Mouse (Mus musculus): ENCODE results near the gene Arid3c. TPM values are rescaled to one million over a fixed set of nuclear protein-coding genes. Genes with fewer than 3 reads are reported as not detected.

Arid3c gene
- polyA plus RNA-seq, 1 experiment from 2014 or later = not detected

GRCm38 (mm10) chr4:41715596-41715995 lies 15.3 kb downstream of the Arid3c start:
- Histone ChIP-seq H3K9me3 (replicated peaks) (no peaks in the 10 kb centered on the region), H3K36me3 (replicated peaks) (peaks cover 38% of the 10 kb centered on the region), H3K27ac (replicated peaks) (no peak overlapping the region), H3K4me3 (replicated peaks) (no peak overlapping the region), H3K4me1 (replicated peaks) (peaks cover 25% of the 10 kb centered on the region), H3K27me3 (no peaks in the 10 kb centered on the region), H3K4me2 (no peak overlapping the region), H3K9ac (no peak overlapping the region)
- WGBS (ENCODE audit: insufficient replicate concordance) = 74% methylated on average over 5 of the region's 5 CpGs
- ATAC-seq (ENCODE audit: insufficient read depth) = no peak

GRCm38 (mm10) chr4:41715082-41715481 lies 15.9 kb downstream of the Arid3c start:
- no peaks in the 10 kb centered on the region for H3K9me3 ChIP-seq (replicated peaks)
- H3K36me3 ChIP-seq (replicated peaks) = peaks cover 37% of the 10 kb centered on the region
- H3K9ac ChIP-seq = no peak overlapping the region
- no peak overlapping the region for H3K4me2 ChIP-seq
- peaks cover 25% of the 10 kb centered on the region for H3K4me1 ChIP-seq (replicated peaks)
- H3K4me3 ChIP-seq (replicated peaks) = no peak overlapping the region
- ATAC-seq (ENCODE audit: insufficient read depth) = no peak
- 65% methylated on average over 8 of the region's 8 CpGs for WGBS (ENCODE audit: insufficient replicate concordance)
- no peaks in the 10 kb centered on the region for H3K27me3 ChIP-seq
- no peak overlapping the region for H3K27ac ChIP-seq (replicated peaks)

- Histone ChIP-seq H3K4me1 (replicated peaks) (peaks cover 25% of the 10 kb centered on the region), H3K27ac (replicated peaks) (peak overlapping the region; percentile 51; the same call in 1 of the 2 replicates), H3K9ac (peak overlapping the region; percentile 86; the same call in 1 of the 2 replicates), H3K4me2 (peak overlapping the region; percentile 85), H3K36me3 (replicated peaks) (peaks cover 29% of the 10 kb centered on the region), H3K9me3 (replicated peaks) (no peaks in the 10 kb centered on the region), H3K4me3 (replicated peaks) (peak overlapping the region; percentile 80), H3K27me3 (no peaks in the 10 kb centered on the region)
- ATAC-seq (ENCODE audit: insufficient read depth) = no peak
- WGBS (ENCODE audit: insufficient replicate concordance) = 25% methylated on average over 8 of the region's 8 CpGs
These were observed 16.7 kb downstream of the Arid3c start for GRCm38 (mm10) chr4:41714276-41714675.

GRCm38 (mm10) chr4:41713197-41714067 lies 17.5 kb downstream of the Arid3c start, which contains the start of gene Rpp25l:
Gene Rpp25l (minus strand): TSS chr4:41713534.
- no peaks in the 10 kb centered on the region for H3K27me3 ChIP-seq
- peaks cover 25% of the 10 kb centered on the region for H3K4me1 ChIP-seq (replicated peaks)
- H3K4me3 ChIP-seq (replicated peaks) = peak within 1 kb of the TSS; percentile 80
- H3K4me2 ChIP-seq = peak within 1 kb of the TSS; percentile 85
- H3K9ac ChIP-seq = peak within 1 kb of the TSS; percentile 86
- H3K36me3 ChIP-seq (replicated peaks) = peaks cover 21% of the 10 kb centered on the region
- peak; percentile 84 for ATAC-seq (ENCODE audit: insufficient read depth)
- peak within 1 kb of the TSS; percentile 64 for H3K27ac ChIP-seq (replicated peaks)
- WGBS (ENCODE audit: insufficient replicate concordance) = under 1% methylated on average over 61 of the region's 61 CpGs
- H3K9me3 ChIP-seq (replicated peaks) = no peaks in the 10 kb centered on the region

GRCm38 (mm10) chr4:41712421-41713196 lies 18.3 kb downstream of the Arid3c start:
- Histone ChIP-seq H3K27me3 (peaks cover 7% of the 10 kb centered on the region; the same call in 1 of the 2 replicates), H3K9me3 (replicated peaks) (no peaks in the 10 kb centered on the region), H3K4me1 (replicated peaks) (peaks cover 25% of the 10 kb centered on the region), H3K4me2 (peak overlapping the region; percentile 85), H3K27ac (replicated peaks) (peak overlapping the region; percentile 64), H3K4me3 (replicated peaks) (peak overlapping the region; percentile 80), H3K36me3 (replicated peaks) (peaks cover 13% of the 10 kb centered on the region), H3K9ac (peak overlapping the region; percentile 86)
- 51% methylated on average over 31 of the region's 31 CpGs for WGBS (ENCODE audit: insufficient replicate concordance)
- peak; percentile 43 for ATAC-seq (ENCODE audit: insufficient read depth)

GRCm38 (mm10) chr4:41711705-41712375 lies 19.1 kb downstream of the Arid3c start:
- 81% methylated on average over 16 of the region's 16 CpGs for WGBS (ENCODE audit: insufficient replicate concordance)
- no peaks in the 10 kb centered on the region for H3K9me3 ChIP-seq (replicated peaks)
- H3K4me1 ChIP-seq (replicated peaks) = peaks cover 25% of the 10 kb centered on the region
- H3K4me3 ChIP-seq (replicated peaks) = peak overlapping the region; percentile 80
- peak overlapping the region; percentile 85 for H3K4me2 ChIP-seq
- H3K36me3 ChIP-seq (replicated peaks) = peaks cover 8% of the 10 kb centered on the region; the same call in 1 of the 2 replicates
- H3K27me3 ChIP-seq = peaks cover 14% of the 10 kb centered on the region; the same call in 1 of the 2 replicates
- H3K27ac ChIP-seq (replicated peaks) = no peak overlapping the region
- H3K9ac ChIP-seq = peak overlapping the region; percentile 86; the same call in 1 of the 2 replicates
- no peak for ATAC-seq (ENCODE audit: insufficient read depth)

GRCm38 (mm10) chr4:41710229-41710628 lies 20.7 kb downstream of the Arid3c start:
- 60% methylated on average over 4 of the region's 4 CpGs for WGBS (ENCODE audit: insufficient replicate concordance)
- Histone ChIP-seq H3K4me2 (no peak overlapping the region), H3K36me3 (replicated peaks) (peaks cover 7% of the 10 kb centered on the region; the same call in 1 of the 2 replicates), H3K4me3 (replicated peaks) (no peak overlapping the region), H3K9me3 (replicated peaks) (no peaks in the 10 kb centered on the region), H3K9ac (no peak overlapping the region), H3K27me3 (peaks cover 30% of the 10 kb centered on the region), H3K4me1 (replicated peaks) (peaks cover 25% of the 10 kb centered on the region), H3K27ac (replicated peaks) (no peak overlapping the region)
- no peak for ATAC-seq (ENCODE audit: insufficient read depth)

GRCm38 (mm10) chr4:41708192-41708745 lies 22.7 kb downstream of the Arid3c start:
- ATAC-seq (ENCODE audit: insufficient read depth) = no peak
- no peak overlapping the region for H3K4me2 ChIP-seq
- no peak overlapping the region for H3K27ac ChIP-seq (replicated peaks)
- H3K9ac ChIP-seq = no peak overlapping the region
- H3K4me1 ChIP-seq (replicated peaks) = peaks cover 14% of the 10 kb centered on the region
- no peaks in the 10 kb centered on the region for H3K9me3 ChIP-seq (replicated peaks)
- H3K36me3 ChIP-seq (replicated peaks) = peaks cover 7% of the 10 kb centered on the region; the same call in 1 of the 2 replicates
- H3K27me3 ChIP-seq = peaks cover 45% of the 10 kb centered on the region
- H3K4me3 ChIP-seq (replicated peaks) = no peak overlapping the region
- 36% methylated on average over 8 of the region's 8 CpGs for WGBS (ENCODE audit: insufficient replicate concordance)

GRCm38 (mm10) chr4:41707011-41707535 lies 23.9 kb downstream of the Arid3c start:
- no peak for ATAC-seq (ENCODE audit: insufficient read depth)
- Histone ChIP-seq H3K36me3 (replicated peaks) (peaks cover 4% of the 10 kb centered on the region; the same call in 1 of the 2 replicates), H3K27me3 (peaks cover 48% of the 10 kb centered on the region), H3K27ac (replicated peaks) (no peak overlapping the region), H3K4me2 (no peak overlapping the region), H3K4me3 (replicated peaks) (no peak overlapping the region), H3K4me1 (replicated peaks) (peaks cover 5% of the 10 kb centered on the region), H3K9ac (no peak overlapping the region), H3K9me3 (replicated peaks) (no peaks in the 10 kb centered on the region)
- WGBS (ENCODE audit: insufficient replicate concordance) = 6% methylated on average over 13 of the region's 13 CpGs

Data from liver, embryonic 15.5 days (tissue).